Mouse (Mus musculus): Measurements from ENCODE around the gene Pnpla8.

DNA sequence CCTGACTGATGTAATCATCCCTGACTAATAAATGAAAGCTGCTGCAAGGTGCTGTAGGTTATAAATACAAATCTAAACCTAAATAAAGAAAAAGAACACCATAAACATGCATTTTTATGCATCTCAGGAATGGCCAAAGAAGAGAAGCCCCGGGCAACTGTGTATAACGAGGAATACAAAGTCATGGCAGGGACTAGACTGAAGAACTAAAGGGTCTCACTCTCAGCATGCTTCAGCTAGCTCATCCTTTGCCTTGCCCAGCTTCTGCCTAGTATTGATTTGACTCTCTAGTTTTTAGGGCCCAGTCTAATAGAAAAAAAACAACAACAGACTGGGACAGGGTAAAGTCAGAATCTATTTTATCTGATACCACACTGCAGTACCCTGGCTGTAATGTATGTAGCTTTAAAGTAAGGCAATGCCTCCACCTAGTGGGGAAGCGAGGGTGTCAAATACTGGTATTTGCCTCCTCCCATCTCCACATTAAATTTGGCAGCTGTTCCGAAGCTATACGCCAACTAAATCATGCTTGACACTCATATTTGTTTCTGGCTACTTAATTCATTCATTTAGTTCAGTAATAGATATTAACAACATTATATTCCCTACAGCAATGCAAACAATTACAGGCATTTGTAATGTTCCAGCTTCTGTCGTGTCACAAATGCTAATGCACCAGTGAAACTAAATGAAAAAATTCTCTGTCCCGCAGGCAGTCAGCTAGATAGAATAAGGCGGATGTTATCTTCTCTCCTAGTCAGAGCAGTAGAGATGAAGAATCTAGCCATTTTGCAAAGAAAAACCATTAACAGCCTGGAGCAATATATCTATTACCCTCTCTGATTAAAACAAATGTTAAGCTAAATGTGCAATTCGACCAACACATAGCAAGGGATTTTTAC, 39.8 kb upstream of the Pnpla8 start:
- TF ChIP-seq CTCF (IDR thresholded peaks at IDR 0.05; ENCODE audit: low read depth) (peak; percentile 82), EP300 (optimal IDR thresholded peaks at IDR 0.05) (no peak)
